Comparison of ENCODE assay signal across 8 mouse cellular contexts in genomic region chr2:122628976-122629375, GRCm38 (mm10). TPM values are rescaled to one million over a fixed set of nuclear protein-coding genes. Genes with fewer than 3 reads are reported as not detected.
DNase-seq lines count a peak whose midpoint lies in the region; ATAC-seq and TF ChIP-seq lines count a peak whose summit lies in the region.

No protein-coding gene starts in this region.

- intact Hi-C loops in left cerebral cortex, postnatal 25 days (cut with DNase I) = loop anchor here (1.0 to 10.0 kb wide), 3 partner anchors 60 to 434 kb away; no protein-coding TSS in a partner anchor

- no peak for ATAC-seq in midbrain, embryonic 11.5 days (ENCODE audit: low FRiP score)
- no peak for ATAC-seq in midbrain, embryonic 15.5 days (replicated peaks)
- peak; percentile 53 for ATAC-seq in frontal cortex, adult (ENCODE audit: low TSS enrichment)
- no peak for ATAC-seq in hindbrain, embryonic 15.5 days (ENCODE audit: low FRiP score, low read depth)
- ATAC-seq in stomach, postnatal 0 days (ENCODE audit: low FRiP score, low TSS enrichment) = no peak

- no peak overlapping the region for H3K27ac ChIP-seq in midbrain, embryonic 11.5 days (ENCODE audit: low read depth, low read length)
- no peak overlapping the region for H3K27ac ChIP-seq in midbrain, embryonic 15.5 days
- no peak overlapping the region for H3K27ac ChIP-seq in hindbrain, embryonic 15.5 days (replicated peaks)
- H3K27ac ChIP-seq in stomach, postnatal 0 days (replicated peaks) = no peak overlapping the region

- H3K9ac ChIP-seq in midbrain, embryonic 11.5 days (ENCODE audit: low read length) = no peak overlapping the region; the same call in 1 of the 2 replicates
- no peak overlapping the region for H3K9ac ChIP-seq in midbrain, embryonic 15.5 days
- 0 out of 2 replicates have a peak overlapping the region, but pooled peaks have one; percentile 10 for H3K9ac ChIP-seq in hindbrain, embryonic 15.5 days
- H3K9ac ChIP-seq in stomach, postnatal 0 days (ENCODE audit: low read length) = no peak overlapping the region

- H3K79me2 ChIP-seq in myocyte (ENCODE audit: control insufficient read depth, insufficient read depth) = peaks cover 11% of the 10 kb centered on the region

- TF ChIP-seq POLR2A in myocyte (IDR thresholded peaks at IDR 0.05; ENCODE audit: insufficient read length, low read depth) = no peak

- 2% methylated on average over 7 of the region's 7 CpGs for WGBS in midbrain, embryonic 11.5 days
- WGBS in midbrain, embryonic 15.5 days = under 1% methylated on average over 7 of the region's 7 CpGs
- WGBS in hindbrain, embryonic 15.5 days = 0% methylated on average over 7 of the region's 7 CpGs
- WGBS in stomach, postnatal 0 days = under 1% methylated on average over 7 of the region's 7 CpGs

- H3K9me3 ChIP-seq in midbrain, embryonic 11.5 days (ENCODE audit: control insufficient read depth, low read length) = no peaks in the 10 kb centered on the region
- no peaks in the 10 kb centered on the region for H3K9me3 ChIP-seq in midbrain, embryonic 15.5 days
- H3K9me3 ChIP-seq in hindbrain, embryonic 15.5 days = no peaks in the 10 kb centered on the region
- no peaks in the 10 kb centered on the region for H3K9me3 ChIP-seq in stomach, postnatal 0 days (ENCODE audit: control insufficient read depth, low read length)

- peaks cover 3% of the 10 kb centered on the region; the same call in 1 of the 2 replicates for H3K4me1 ChIP-seq in midbrain, embryonic 11.5 days (ENCODE audit: control insufficient read depth, insufficient read depth, low read length)
- H3K4me1 ChIP-seq in midbrain, embryonic 15.5 days = peaks cover 19% of the 10 kb centered on the region
- peaks cover 19% of the 10 kb centered on the region for H3K4me1 ChIP-seq in hindbrain, embryonic 15.5 days (replicated peaks)
- H3K4me1 ChIP-seq in stomach, postnatal 0 days (replicated peaks; ENCODE audit: control insufficient read depth, insufficient read depth) = no peaks in the 10 kb centered on the region

- no peaks in the 10 kb centered on the region for H3K27me3 ChIP-seq in midbrain, embryonic 11.5 days (ENCODE audit: control insufficient read depth, insufficient read depth, low read length)
- no peaks in the 10 kb centered on the region for H3K27me3 ChIP-seq in midbrain, embryonic 15.5 days (replicated peaks)
- H3K27me3 ChIP-seq in hindbrain, embryonic 15.5 days = no peaks in the 10 kb centered on the region
- no peaks in the 10 kb centered on the region for H3K27me3 ChIP-seq in myocyte (ENCODE audit: control insufficient read depth, insufficient read depth, insufficient read length)
- H3K27me3 ChIP-seq in stomach, postnatal 0 days (ENCODE audit: control insufficient read depth, insufficient read depth, low read length) = no peaks in the 10 kb centered on the region

- H3ac ChIP-seq in myocyte (ENCODE audit: control insufficient read depth, insufficient read length) = no peak overlapping the region

- H3K36me3 ChIP-seq in midbrain, embryonic 11.5 days (ENCODE audit: control insufficient read depth, insufficient read depth, low read length) = peaks cover 6% of the 10 kb centered on the region
- H3K36me3 ChIP-seq in midbrain, embryonic 15.5 days (replicated peaks) = peaks cover 7% of the 10 kb centered on the region; the same call in 1 of the 2 replicates
- H3K36me3 ChIP-seq in hindbrain, embryonic 15.5 days = peaks cover 11% of the 10 kb centered on the region
- H3K36me3 ChIP-seq in myocyte (ENCODE audit: control insufficient read depth, insufficient read depth) = peaks cover 5% of the 10 kb centered on the region
- H3K36me3 ChIP-seq in stomach, postnatal 0 days (ENCODE audit: control insufficient read depth, insufficient read depth, low read length) = peaks cover 4% of the 10 kb centered on the region; the same call in 1 of the 2 replicates

- TF ChIP-seq CTCF in stomach, postnatal 0 days (IDR thresholded peaks at IDR 0.05; ENCODE audit: low read depth) = peak; percentile 92

- no peak overlapping the region for H3K4me3 ChIP-seq in midbrain, embryonic 11.5 days (ENCODE audit: low read depth, low read length)
- H3K4me3 ChIP-seq in midbrain, embryonic 15.5 days = no peak overlapping the region
- no peak overlapping the region for H3K4me3 ChIP-seq in hindbrain, embryonic 15.5 days
- H3K4me3 ChIP-seq in myocyte = no peak overlapping the region
- H3K4me3 ChIP-seq in stomach, postnatal 0 days (ENCODE audit: low read depth, low read length) = no peak overlapping the region

- H3K4me2 ChIP-seq in midbrain, embryonic 11.5 days = no peak overlapping the region
- no peak overlapping the region for H3K4me2 ChIP-seq in midbrain, embryonic 15.5 days
- H3K4me2 ChIP-seq in hindbrain, embryonic 15.5 days = peak overlapping the region; percentile 29; the same call in 1 of the 2 replicates
- H3K4me2 ChIP-seq in myocyte (ENCODE audit: low read depth) = peak overlapping the region; percentile 16
- H3K4me2 ChIP-seq in stomach, postnatal 0 days (replicated peaks; ENCODE audit: low read depth) = no peak overlapping the region

- TF ChIP-seq EP300 in stomach, postnatal 0 days (optimal IDR thresholded peaks at IDR 0.05) = no peak

- peak; percentile 95 for DNase-seq in midbrain, embryonic 11.5 days (ENCODE audit: low spot score, missing footprints)
- DNase-seq in cerebellum, adult 8-10 months = peak; percentile 86
- DNase-seq in left cerebral cortex, postnatal 25 days (ENCODE audit: low spot score in 2 of 2) = peak; percentile 84 to 92
- DNase-seq in stomach, postnatal 0 days (ENCODE audit: low spot score) = peak; percentile 78

TF ChIP-seq in myocyte, 11 proteins besides CTCF, POLR2A, EP300 and RAD21:
- TF ChIP-seq MYOD1 (IDR thresholded peaks at IDR 0.05; ENCODE audit: control insufficient read depth in 1 of 3, insufficient read length in 2 of 3, low read depth in 2 of 3) = no peak
TF ChIP-seq in myocyte: peak in this region for 0.

RNA-seq across cellular contexts. Expression of gene AA467197, which starts 7.8 kb away (rescaled TPM):
- 0.25 and 0.44 TPM in 2 replicates for polyA plus RNA-seq in midbrain, embryonic 11.5 days (2014; fragmentation: Nextera tagmentation; extraction: Ambion mirVana)
- 0.31 TPM in 2 replicates for polyA plus RNA-seq in midbrain, embryonic 15.5 days (2015; fragmentation: Nextera tagmentation; extraction: Ambion mirVana)
- 0.42 and 0.53 TPM in 2 replicates for polyA plus RNA-seq in hindbrain, embryonic 15.5 days (2015; fragmentation: Nextera tagmentation; extraction: Ambion mirVana)
- not detected for total RNA-seq in left cerebral cortex, postnatal 25 days (2021)
- 1.2 TPM for polyA plus RNA-seq in myocyte (2012; fragmentation: generic; extraction: Trizol)
- polyA plus RNA-seq in stomach, postnatal 0 days (2015; fragmentation: Nextera tagmentation; extraction: Ambion mirVana) = 193 and 201 TPM in 2 replicates

RNA-seq across cellular contexts. Expression of gene Gatm, which starts 17.9 kb away (rescaled TPM):
- 25.4 and 28.3 TPM in 2 replicates for polyA plus RNA-seq in midbrain, embryonic 11.5 days (2014; fragmentation: Nextera tagmentation; extraction: Ambion mirVana)
- polyA plus RNA-seq in midbrain, embryonic 15.5 days (2015; fragmentation: Nextera tagmentation; extraction: Ambion mirVana) = 36.8 and 43.0 TPM in 2 replicates
- 42.2 and 46.9 TPM in 2 replicates for polyA plus RNA-seq in hindbrain, embryonic 15.5 days (2015; fragmentation: Nextera tagmentation; extraction: Ambion mirVana)
- total RNA-seq in left cerebral cortex, postnatal 25 days (2021) = 10 to 100 TPM; 53.7 to 55.2 TPM
- 65.2 TPM for polyA plus RNA-seq in myocyte (2012; fragmentation: generic; extraction: Trizol)
- 8.5 and 9.3 TPM in 2 replicates for polyA plus RNA-seq in stomach, postnatal 0 days (2015; fragmentation: Nextera tagmentation; extraction: Ambion mirVana)

Comparison
In these comparisons a context has a peak if more than half of its experiments do, and no peak if none do; other contexts are left out.
1. H3K4me2 ChIP-seq: peak in hindbrain, embryonic 15.5 days (single experiment) and myocyte (single experiment); none in midbrain, embryonic 11.5 days (single experiment), midbrain, embryonic 15.5 days (single experiment) and stomach, postnatal 0 days (single experiment).
2. RNA of gene AA467197, which starts 7.8 kb away (polyA plus RNA-seq): 193 to 201 TPM in stomach, postnatal 0 days; 1.2 TPM in myocyte (single experiment), 0.42 to 0.53 TPM in hindbrain, embryonic 15.5 days, 0.31 TPM in midbrain, embryonic 15.5 days and 0.25 to 0.44 TPM in midbrain, embryonic 11.5 days; every median in the first group is over 10 times any median in the second.
3. Peak in every context shown above with its lines, with median percentiles within 50 percentile points of each other: DNase-seq.